Mouse (Mus musculus) midbrain, embryonic 16.5 days (tissue): Measurements from ENCODE around the gene Ptprh. TPM values are rescaled to one million over a fixed set of nuclear protein-coding genes. Genes with fewer than 3 reads are reported as not detected.
"Not testable (repeated sequence)": the region's sequence is repeated elsewhere in the genome, so short reads cannot be mapped to it uniquely, and the experiment has no call there.

ENCODE experiments used
- ATAC-seq: fragments of 200-750 bp; cut with Nextera tagmentation; 2 replicates; pipeline ENCODE4 v1.8.0; 2017; ENCODE audit warnings: moderate TSS enrichment
- H3K27ac ChIP-seq: fragments of 300-500 bp; sonication (generic); 2 replicates; pipeline ENCODE4 v1.5.1; 2014; ENCODE audit warnings: mild to moderate bottlenecking, low read length, mixed read lengths
- H3K27me3 ChIP-seq: fragments of 300-500 bp; sonication (generic); 2 replicates; pipeline ENCODE4 v1.6.1; 2014; ENCODE audit warnings: low read depth, low read length, mixed read lengths; ENCODE audit not compliant: control insufficient read depth, insufficient read depth
- H3K36me3 ChIP-seq: fragments of 300-500 bp; sonication (generic); 2 replicates; pipeline ENCODE4 v1.6.1; 2014; ENCODE audit warnings: mild to moderate bottlenecking, low read length, moderate library complexity, mixed read lengths; ENCODE audit not compliant: control insufficient read depth, insufficient read depth
- H3K4me1 ChIP-seq: fragments of 300-500 bp; sonication (generic); 2 replicates; pipeline ENCODE4 v1.6.1; 2014; ENCODE audit warnings: mild to moderate bottlenecking, low read length, mixed read lengths; ENCODE audit not compliant: control insufficient read depth, insufficient read depth
- H3K4me2 ChIP-seq: fragments of 300-500 bp; sonication (generic); 2 replicates; pipeline ENCODE4 v1.6.1; 2014; ENCODE audit warnings: mild to moderate bottlenecking, low read length, mixed read lengths
- H3K4me3 ChIP-seq: fragments of 300-500 bp; sonication (generic); 2 replicates; pipeline ENCODE4 v1.5.1; 2014; ENCODE audit warnings: low read depth, mild to moderate bottlenecking, low read length, moderate library complexity, mixed read lengths
- H3K9ac ChIP-seq: fragments of 300-500 bp; sonication (generic); 2 replicates; pipeline ENCODE4 v1.6.1; 2014; ENCODE audit warnings: low read depth, low read length, mixed read lengths
- H3K9me3 ChIP-seq: fragments of 300-500 bp; sonication (generic); replicated peaks from 2 replicates; pipeline ENCODE4 v1.6.1; 2014; ENCODE audit warnings: mild to moderate bottlenecking, low read length, mixed read lengths; ENCODE audit not compliant: control insufficient read depth, poor library complexity, severe bottlenecking
- WGBS: fragments of 180-500 bp; shearing (Covaris S2); extraction: QIAGEN DNeasy Blood & Tissue Kit; methylation state at CpG from one replicate; pipeline ENCODE4 v1.1.7; 2014; 5-methylcytosine and 5-hydroxymethylcytosine counted together
- polyA plus RNA-seq: library from polyadenylated mRNA; unstranded; fragments of >200 nt; fragmentation: Nextera tagmentation; extraction: Ambion mirVana; gene quantifications from 2 replicates; pipeline ENCODE4 v1.2.1, GENCODE M21; 2015

Gene Ptprh
- polyA plus RNA-seq, 1 experiment from 2014 or later: 1.4 TPM

DNA sequence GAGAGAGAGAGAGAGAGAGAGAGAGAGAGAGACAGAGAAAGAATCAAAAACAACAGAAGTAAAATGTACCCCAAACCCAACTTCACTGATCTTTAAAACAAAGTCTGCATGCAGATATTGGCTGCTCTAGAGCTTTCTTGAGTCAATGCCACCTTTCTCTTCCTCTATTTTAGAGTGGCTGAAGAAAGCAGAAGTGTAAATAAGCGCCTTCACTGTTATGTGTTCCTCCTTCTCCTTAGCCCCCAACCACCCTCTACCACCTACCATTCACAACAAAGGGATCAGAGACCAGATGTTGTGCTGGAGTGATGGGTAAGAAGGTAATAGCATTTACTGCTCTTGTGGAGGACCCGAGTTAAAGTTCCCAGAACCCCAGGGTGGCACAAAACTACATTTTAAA is 31.5 kb downstream of the Ptprh start:
- not testable (repeated sequence) for H3K27me3 ChIP-seq, H3K4me3 ChIP-seq, H3K9me3 ChIP-seq, H3K27ac ChIP-seq, H3K9ac ChIP-seq, H3K36me3 ChIP-seq, H3K4me2 ChIP-seq, ATAC-seq, H3K4me1 ChIP-seq
- WGBS: 58% methylated on average over 1 of the region's 2 CpGs

DNA sequence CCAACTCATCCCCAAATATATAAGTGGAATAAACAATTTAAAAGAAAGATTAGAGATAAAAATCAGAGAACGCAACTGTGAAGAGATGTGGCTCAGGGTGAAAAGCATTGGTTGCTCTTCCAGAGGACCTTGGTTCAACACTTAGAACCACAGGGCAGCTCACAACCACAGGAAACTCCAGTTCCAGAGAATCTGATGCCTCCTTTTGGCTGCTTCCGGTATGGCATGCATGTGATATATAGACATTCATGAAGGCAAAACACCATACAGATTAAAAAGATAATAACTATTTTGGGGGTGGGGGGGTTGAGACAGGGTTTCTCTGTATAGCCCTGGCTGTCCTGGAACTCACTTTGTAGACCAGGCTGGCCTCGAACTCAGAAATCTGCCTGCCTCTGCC is 41.2 kb downstream of the Ptprh start:
- Histone ChIP-seq H3K27me3 (no peaks in the 10 kb centered on the region), H3K9ac (no peak overlapping the region), H3K4me2 (no peak overlapping the region), H3K27ac (no peak overlapping the region), H3K36me3 (no peaks in the 10 kb centered on the region), H3K9me3 (no peaks in the 10 kb centered on the region), H3K4me1 (no peaks in the 10 kb centered on the region), H3K4me3 (no peak overlapping the region)
- WGBS: 96% methylated on average over 3 of the region's 3 CpGs
- ATAC-seq: no peak

DNA sequence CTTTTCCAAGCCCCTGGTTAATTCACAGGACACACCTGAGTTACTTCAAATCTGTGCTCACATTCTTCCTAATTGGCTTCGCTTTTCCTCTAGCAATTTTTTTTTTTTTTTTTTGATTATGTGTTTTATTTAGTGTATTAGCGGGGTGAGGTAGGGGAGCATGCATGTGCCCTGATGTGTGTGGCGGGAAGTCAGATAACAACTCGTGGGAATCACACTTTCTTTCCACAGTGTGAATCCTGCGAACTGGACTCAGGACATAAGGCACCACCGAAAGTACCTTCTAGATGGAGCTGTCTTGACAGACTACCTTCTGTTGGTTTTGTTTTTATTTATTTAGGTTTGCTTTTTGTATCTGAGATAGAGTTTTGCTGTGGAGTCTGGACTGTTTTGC is 46.7 kb downstream of the Ptprh start:
- ATAC-seq: 0 out of 2 replicates have a peak, but pooled peaks have one; percentile 55
- no peak overlapping the region; the same call in 1 of the 2 replicates for H3K9ac ChIP-seq
- H3K4me2 ChIP-seq: peak overlapping the region; percentile 43
- no peaks in the 10 kb centered on the region for H3K36me3 ChIP-seq
- H3K4me3 ChIP-seq: peak overlapping the region; percentile 8; the same call in 1 of the 2 replicates
- H3K9me3 ChIP-seq: no peaks in the 10 kb centered on the region
- H3K27me3 ChIP-seq: no peaks in the 10 kb centered on the region
- H3K4me1 ChIP-seq: no peaks in the 10 kb centered on the region
- peak overlapping the region; percentile 60; the same call in 1 of the 2 replicates for H3K27ac ChIP-seq
- WGBS: 68% methylated on average over 6 of the region's 6 CpGs

DNA sequence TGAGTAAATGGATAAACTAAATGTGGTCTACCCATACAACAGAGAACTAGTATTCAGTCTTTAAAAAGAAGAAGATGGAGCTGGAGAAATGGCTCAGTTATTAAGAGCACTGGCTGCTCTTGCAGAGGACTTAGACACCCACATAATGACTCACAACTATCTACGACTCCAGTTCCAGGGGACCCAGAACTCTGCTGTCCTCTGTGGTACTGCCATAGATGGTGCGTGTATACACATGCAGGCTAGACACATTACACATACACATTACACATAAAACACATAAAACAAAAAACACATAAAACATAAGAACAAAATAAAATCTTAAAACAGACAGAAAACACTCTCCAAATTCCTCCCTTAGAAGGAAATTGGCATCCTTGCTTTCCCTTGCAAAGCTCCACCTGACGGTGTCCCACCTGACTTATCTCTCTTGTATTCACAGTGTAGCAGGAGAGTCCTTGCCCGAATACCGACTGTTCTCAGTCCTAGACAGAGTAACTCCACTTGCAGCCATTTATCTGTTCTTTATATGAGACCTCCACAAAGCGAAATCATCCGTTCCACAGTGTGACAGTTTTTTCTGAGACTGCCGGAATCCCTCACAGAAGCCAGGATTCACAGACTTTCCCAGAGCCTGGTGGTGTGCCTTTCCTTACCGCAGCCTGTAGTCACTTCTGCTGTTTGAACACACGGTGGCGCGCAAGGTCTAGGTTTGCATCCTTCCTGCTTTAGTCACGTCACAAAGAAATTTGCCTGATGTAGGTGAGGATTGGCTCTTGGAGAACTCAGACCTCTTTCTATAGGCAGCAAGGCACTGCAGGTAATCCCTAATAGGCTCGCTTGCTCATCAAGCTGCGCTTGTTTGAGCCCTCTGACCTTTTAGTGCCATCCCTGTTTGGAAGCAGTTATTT is 47.3 kb downstream of the Ptprh start:
- peak overlapping the region; percentile 18; the same call in 1 of the 2 replicates for H3K4me3 ChIP-seq
- no peaks in the 10 kb centered on the region for H3K9me3 ChIP-seq
- H3K27ac ChIP-seq: peak overlapping the region; percentile 60; the same call in 1 of the 2 replicates
- ATAC-seq: peak; percentile 96
- no peaks in the 10 kb centered on the region for H3K4me1 ChIP-seq
- peak overlapping the region; percentile 43 for H3K4me2 ChIP-seq
- 19% methylated on average over 15 of the region's 15 CpGs for WGBS
- no peaks in the 10 kb centered on the region for H3K36me3 ChIP-seq
- peak overlapping the region; percentile 11; the same call in 1 of the 2 replicates for H3K9ac ChIP-seq
- H3K27me3 ChIP-seq: no peaks in the 10 kb centered on the region

DNA sequence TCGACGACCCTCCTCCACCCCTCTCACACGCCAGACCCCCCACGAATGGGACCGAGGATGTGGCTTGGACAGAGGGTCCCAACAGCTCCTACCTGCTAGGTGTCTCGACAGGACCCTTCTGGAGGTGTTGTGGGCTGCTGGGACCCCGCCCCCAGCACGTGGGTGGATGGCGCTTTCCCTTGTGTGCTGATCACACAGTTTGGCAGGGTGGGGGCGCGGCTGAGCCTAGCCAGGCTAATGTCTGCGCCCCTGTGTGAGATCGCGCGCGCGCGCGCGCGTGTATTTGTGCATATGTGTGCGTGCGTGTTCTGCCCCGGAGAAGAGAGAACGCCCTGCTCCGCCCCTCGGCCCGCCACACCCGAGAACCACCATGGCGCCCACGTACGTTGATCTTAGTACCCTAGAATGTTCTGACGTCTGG is 56.6 kb downstream of the Ptprh start, which contains the start of gene Syt5:
TSS of gene Syt5 (minus strand) at position 321 of the 421 bp plus-strand sequence.
- H3K9ac ChIP-seq: peak within 1 kb of the TSS; percentile 78
- peaks cover 10% of the 10 kb centered on the region for H3K4me1 ChIP-seq
- H3K4me3 ChIP-seq: peak within 1 kb of the TSS; percentile 63
- peak within 1 kb of the TSS; percentile 95 for H3K27ac ChIP-seq
- H3K36me3 ChIP-seq: no peaks in the 10 kb centered on the region
- no peaks in the 10 kb centered on the region for H3K9me3 ChIP-seq
- WGBS: 5% methylated on average over 33 of the region's 33 CpGs
- H3K4me2 ChIP-seq: peak within 1 kb of the TSS; percentile 90
- H3K27me3 ChIP-seq: no peaks in the 10 kb centered on the region
- peak; percentile 90 for ATAC-seq

DNA sequence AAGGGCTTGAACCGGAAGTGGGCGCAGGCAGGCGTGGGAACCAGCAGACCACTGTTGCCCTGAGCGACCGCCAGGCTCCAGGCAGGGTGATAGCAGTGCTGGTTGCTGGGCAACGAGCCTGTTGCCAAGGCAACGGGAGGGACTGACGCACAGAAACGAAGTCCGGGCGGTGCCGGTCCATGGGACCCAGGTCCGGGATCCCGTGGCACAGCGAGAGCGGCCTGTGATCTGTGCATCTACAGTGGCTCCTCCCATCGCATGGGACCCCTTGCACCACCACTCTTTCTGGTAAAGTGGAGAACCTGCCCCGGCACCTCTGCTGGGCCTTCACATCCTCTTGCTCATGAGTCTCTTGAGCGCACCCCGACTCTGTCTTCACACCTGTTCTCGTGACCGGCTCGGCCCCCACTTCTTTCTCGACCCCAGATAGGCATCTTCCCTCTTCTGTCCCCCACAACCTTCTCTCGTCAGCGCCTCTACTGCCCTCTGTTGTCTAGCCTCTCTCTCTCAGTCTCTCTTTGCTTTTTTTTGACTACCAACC is 57.2 kb downstream of the Ptprh start:
- H3K27me3 ChIP-seq: no peaks in the 10 kb centered on the region
- peak overlapping the region; percentile 63 for H3K4me3 ChIP-seq
- peak overlapping the region; percentile 95 for H3K27ac ChIP-seq
- peaks cover 5% of the 10 kb centered on the region for H3K36me3 ChIP-seq
- peak overlapping the region; percentile 90 for H3K4me2 ChIP-seq
- no peaks in the 10 kb centered on the region for H3K9me3 ChIP-seq
- WGBS: under 1% methylated on average over 26 of the region's 26 CpGs
- ATAC-seq: peak; percentile 91
- peaks cover 10% of the 10 kb centered on the region for H3K4me1 ChIP-seq
- H3K9ac ChIP-seq: peak overlapping the region; percentile 78

DNA sequence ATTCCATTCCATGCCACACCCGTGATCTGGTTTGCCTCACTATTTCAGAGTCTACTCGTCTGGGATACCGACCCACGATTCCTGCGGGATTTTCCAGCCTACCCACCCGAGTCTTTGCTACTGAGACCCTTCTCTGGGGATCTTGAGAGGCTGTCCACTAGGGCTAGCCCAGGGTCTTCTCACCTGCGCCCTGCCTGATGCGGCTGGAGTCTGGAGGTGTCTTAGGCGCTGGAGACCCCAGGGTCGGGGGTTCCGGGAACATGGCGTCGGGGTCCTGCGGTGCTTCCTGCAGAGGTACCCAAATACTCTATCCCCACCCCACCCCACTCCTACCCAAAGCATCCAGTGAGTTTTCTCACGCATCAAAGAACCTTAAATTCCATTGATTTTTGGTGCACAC is 57.8 kb downstream of the Ptprh start:
- peak; percentile 38 for ATAC-seq
- H3K4me3 ChIP-seq: peak overlapping the region; percentile 63
- peaks cover 10% of the 10 kb centered on the region for H3K4me1 ChIP-seq
- peak overlapping the region; percentile 78 for H3K9ac ChIP-seq
- no peaks in the 10 kb centered on the region for H3K27me3 ChIP-seq
- peak overlapping the region; percentile 95 for H3K27ac ChIP-seq
- 57% methylated on average over 15 of the region's 15 CpGs for WGBS
- peak overlapping the region; percentile 90 for H3K4me2 ChIP-seq
- no peaks in the 10 kb centered on the region for H3K9me3 ChIP-seq
- peaks cover 6% of the 10 kb centered on the region for H3K36me3 ChIP-seq

DNA sequence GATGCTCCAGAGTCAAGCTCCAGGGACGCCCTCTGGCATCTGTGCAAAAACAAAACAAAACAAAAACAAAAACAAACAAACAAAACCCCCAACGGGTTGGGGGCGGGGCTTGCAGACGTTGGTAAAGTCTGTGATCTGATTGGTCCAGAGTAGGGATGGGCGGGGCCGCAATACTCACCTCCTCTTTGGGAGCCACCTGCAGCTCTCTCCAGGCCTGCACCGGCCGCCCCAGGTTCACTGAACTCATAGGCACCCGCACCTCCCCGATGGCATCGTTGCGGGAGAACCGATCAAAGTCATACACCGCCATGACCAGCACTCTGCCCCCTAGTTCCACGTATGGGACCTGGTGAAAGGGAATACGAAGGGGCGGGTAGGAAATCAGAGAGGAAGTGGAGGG is 61.8 kb downstream of the Ptprh start:
- Histone ChIP-seq H3K9ac (no peak overlapping the region), H3K27ac (no peak overlapping the region), H3K4me1 (peaks cover 10% of the 10 kb centered on the region), H3K27me3 (no peaks in the 10 kb centered on the region), H3K9me3 (no peaks in the 10 kb centered on the region), H3K4me2 (no peak overlapping the region), H3K4me3 (no peak overlapping the region), H3K36me3 (peaks cover 17% of the 10 kb centered on the region)
- no peak for ATAC-seq
- 32% methylated on average over 17 of the region's 17 CpGs for WGBS

DNA sequence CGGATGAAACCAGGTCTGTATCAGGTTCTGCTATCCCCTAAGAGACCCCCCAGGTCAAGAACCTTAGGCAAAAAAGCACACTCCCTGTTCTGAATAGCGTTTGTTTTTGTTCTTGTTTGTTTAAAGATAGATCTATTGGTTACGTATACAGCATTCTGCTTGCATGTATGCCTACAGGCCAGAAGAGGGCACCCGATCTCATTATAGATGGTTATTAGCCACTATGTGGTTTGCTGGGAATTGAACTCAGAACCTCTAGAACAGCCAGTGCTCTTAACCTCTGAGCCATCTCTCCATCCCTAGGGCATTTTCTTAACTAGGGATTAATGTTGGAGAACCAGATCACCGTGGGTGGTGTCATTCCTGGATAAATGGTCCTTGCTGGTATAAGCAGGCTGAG is 62.5 kb downstream of the Ptprh start:
- Histone ChIP-seq H3K4me2 (no peak overlapping the region), H3K4me3 (no peak overlapping the region), H3K9ac (no peak overlapping the region), H3K27me3 (no peaks in the 10 kb centered on the region), H3K9me3 (no peaks in the 10 kb centered on the region), H3K27ac (no peak overlapping the region), H3K36me3 (peaks cover 17% of the 10 kb centered on the region), H3K4me1 (peaks cover 10% of the 10 kb centered on the region)
- no peak for ATAC-seq
- 69% methylated on average over 5 of the region's 5 CpGs for WGBS
